Mouse (Mus musculus): ENCODE data around the gene Tex14. TPM values are rescaled to one million over a fixed set of nuclear protein-coding genes. Genes with fewer than 3 reads are reported as not detected.
"Not testable (repeated sequence)": the region's sequence is repeated elsewhere in the genome, so short reads cannot be mapped to it uniquely, and the experiment has no call there.

The Tex14 gene
- polyA plus RNA-seq, 1 experiment from 2014 or later = 0.60 TPM

- Histone ChIP-seq H3K9me3 (no peaks in the 10 kb centered on the region), H3K27me3 (peaks cover 15% of the 10 kb centered on the region), H3K4me2 (replicated peaks) (no peak overlapping the region), H3K4me1 (0 out of 2 replicates have a peak, but pooled peaks cover 3% of the 10 kb centered on the region), H3K4me3 (no peak overlapping the region), H3K27ac (replicated peaks) (no peak overlapping the region), H3K36me3 (no peaks in the 10 kb centered on the region), H3K9ac (replicated peaks) (no peak overlapping the region)
- ATAC-seq (ENCODE audit: low FRiP score, low read depth) = no peak
- 82% methylated on average over 9 of the region's 9 CpGs for WGBS
Measured at GRCm38 (mm10) chr11:87468706-87469315, 63.9 kb downstream of the Tex14 start.

GRCm38 (mm10) chr11:87470807-87471698 is 66.2 kb downstream of the Tex14 start:
- peak overlapping the region; percentile 30 for H3K4me3 ChIP-seq
- H3K4me1 ChIP-seq; H3K36me3 ChIP-seq; H3K9me3 ChIP-seq; H3K9ac ChIP-seq (replicated peaks): not testable (repeated sequence)
- WGBS = under 1% methylated on average over 26 of the region's 63 CpGs
- H3K4me2 ChIP-seq (replicated peaks) = peak overlapping the region; percentile 48
- H3K27ac ChIP-seq (replicated peaks) = peak overlapping the region; percentile 35; the same call in 1 of the 2 replicates
- peaks cover 11% of the 10 kb centered on the region for H3K27me3 ChIP-seq
- peak; percentile 99 for ATAC-seq (ENCODE audit: low FRiP score, low read depth)

GRCm38 (mm10) chr11:87471699-87471997 is 66.8 kb downstream of the Tex14 start:
- H3K4me3 ChIP-seq; H3K9ac ChIP-seq (replicated peaks); H3K9me3 ChIP-seq; H3K36me3 ChIP-seq; H3K27ac ChIP-seq (replicated peaks); H3K4me1 ChIP-seq; H3K4me2 ChIP-seq (replicated peaks): not testable (repeated sequence)
- ATAC-seq (ENCODE audit: low FRiP score, low read depth) = peak; percentile 42
- H3K27me3 ChIP-seq = peaks cover 11% of the 10 kb centered on the region
- 0% methylated on average over 1 of the region's 3 CpGs for WGBS

- H3K9ac ChIP-seq (replicated peaks); ATAC-seq (ENCODE audit: low FRiP score, low read depth); H3K4me1 ChIP-seq; H3K9me3 ChIP-seq; H3K36me3 ChIP-seq; H3K4me3 ChIP-seq; H3K4me2 ChIP-seq (replicated peaks); H3K27ac ChIP-seq (replicated peaks): not testable (repeated sequence)
- 33% methylated on average over 4 of the region's 4 CpGs for WGBS
- peaks cover 11% of the 10 kb centered on the region for H3K27me3 ChIP-seq
Measured at GRCm38 (mm10) chr11:87472058-87472457, 67.2 kb downstream of the Tex14 start.

GRCm38 (mm10) chr11:87479172-87479571 is 74.3 kb downstream of the Tex14 start:
- not testable (repeated sequence) for H3K4me1 ChIP-seq; H3K4me3 ChIP-seq; H3K27ac ChIP-seq (replicated peaks); H3K36me3 ChIP-seq; H3K4me2 ChIP-seq (replicated peaks); H3K27me3 ChIP-seq; ATAC-seq (ENCODE audit: low FRiP score, low read depth); H3K9ac ChIP-seq (replicated peaks); H3K9me3 ChIP-seq
- 62% methylated on average over 2 of the region's 2 CpGs for WGBS

GRCm38 (mm10) chr11:87483796-87484326 is 79.0 kb downstream of the Tex14 start:
- no peak overlapping the region for H3K27ac ChIP-seq (replicated peaks)
- H3K36me3 ChIP-seq = no peaks in the 10 kb centered on the region
- no peak for ATAC-seq (ENCODE audit: low FRiP score, low read depth)
- H3K4me3 ChIP-seq = no peak overlapping the region
- no peaks in the 10 kb centered on the region for H3K9me3 ChIP-seq
- H3K4me2 ChIP-seq (replicated peaks) = no peak overlapping the region
- H3K4me1 ChIP-seq = no peaks in the 10 kb centered on the region
- 76% methylated on average over 3 of the region's 3 CpGs for WGBS
- no peak overlapping the region for H3K9ac ChIP-seq (replicated peaks)
- H3K27me3 ChIP-seq = no peaks in the 10 kb centered on the region

- H3K36me3 ChIP-seq = no peaks in the 10 kb centered on the region
- no peak overlapping the region for H3K27ac ChIP-seq (replicated peaks)
- H3K4me3 ChIP-seq = no peak overlapping the region
- H3K4me2 ChIP-seq (replicated peaks) = no peak overlapping the region
- H3K9ac ChIP-seq (replicated peaks) = no peak overlapping the region
- no peaks in the 10 kb centered on the region for H3K9me3 ChIP-seq
- no peaks in the 10 kb centered on the region for H3K4me1 ChIP-seq
- H3K27me3 ChIP-seq = no peaks in the 10 kb centered on the region
- no peak for ATAC-seq (ENCODE audit: low FRiP score, low read depth)
- 90% methylated on average over 3 of the region's 3 CpGs for WGBS
Measured at GRCm38 (mm10) chr11:87488948-87489347, 84.1 kb downstream of the Tex14 start.

GRCm38 (mm10) chr11:87504690-87505214 is 99.9 kb downstream of the Tex14 start:
- ATAC-seq (ENCODE audit: low FRiP score, low read depth) = no peak
- no peaks in the 10 kb centered on the region for H3K9me3 ChIP-seq
- H3K36me3 ChIP-seq = no peaks in the 10 kb centered on the region
- WGBS = 52% methylated on average over 5 of the region's 5 CpGs
- H3K9ac ChIP-seq (replicated peaks) = no peak overlapping the region
- no peaks in the 10 kb centered on the region for H3K4me1 ChIP-seq
- H3K27me3 ChIP-seq = no peaks in the 10 kb centered on the region
- no peak overlapping the region for H3K4me3 ChIP-seq
- H3K27ac ChIP-seq (replicated peaks) = no peak overlapping the region
- no peak overlapping the region for H3K4me2 ChIP-seq (replicated peaks)

- ATAC-seq (ENCODE audit: low FRiP score, low read depth) = no peak
- no peak overlapping the region for H3K27ac ChIP-seq (replicated peaks)
- no peak overlapping the region for H3K4me3 ChIP-seq
- no peak overlapping the region for H3K4me2 ChIP-seq (replicated peaks)
- no peaks in the 10 kb centered on the region for H3K36me3 ChIP-seq
- H3K4me1 ChIP-seq = no peaks in the 10 kb centered on the region
- 76% methylated on average over 3 of the region's 3 CpGs for whole genome bisulfite sequencing
- no peaks in the 10 kb centered on the region for H3K9me3 ChIP-seq
- H3K27me3 ChIP-seq = no peaks in the 10 kb centered on the region
- H3K9ac ChIP-seq (replicated peaks) = no peak overlapping the region
Measured at GRCm38 (mm10) chr11:87506502-87506901, 101.6 kb downstream of the Tex14 start.

GRCm38 (mm10) chr11:87507043-87507442 is 102.2 kb downstream of the Tex14 start:
- no peak overlapping the region for H3K9ac ChIP-seq (replicated peaks)
- no peak for ATAC-seq (ENCODE audit: low FRiP score, low read depth)
- H3K36me3 ChIP-seq = no peaks in the 10 kb centered on the region
- no peak overlapping the region for H3K27ac ChIP-seq (replicated peaks)
- no peaks in the 10 kb centered on the region for H3K9me3 ChIP-seq
- no peak overlapping the region for H3K4me3 ChIP-seq
- H3K4me1 ChIP-seq = no peaks in the 10 kb centered on the region
- no peaks in the 10 kb centered on the region for H3K27me3 ChIP-seq
- H3K4me2 ChIP-seq (replicated peaks) = no peak overlapping the region

GRCm38 (mm10) chr11:87519260-87519659 is 114.4 kb downstream of the Tex14 start:
- H3K4me2 ChIP-seq (replicated peaks) = no peak overlapping the region
- peaks cover 3% of the 10 kb centered on the region for H3K4me1 ChIP-seq
- H3K27ac ChIP-seq (replicated peaks) = no peak overlapping the region
- no peaks in the 10 kb centered on the region for H3K27me3 ChIP-seq
- no peak overlapping the region for H3K9ac ChIP-seq (replicated peaks)
- H3K4me3 ChIP-seq = no peak overlapping the region
- no peak for ATAC-seq (ENCODE audit: low FRiP score, low read depth)
- no peaks in the 10 kb centered on the region for H3K36me3 ChIP-seq
- WGBS = 12% methylated on average over 2 of the region's 2 CpGs
- H3K9me3 ChIP-seq = no peaks in the 10 kb centered on the region

GRCm38 (mm10) chr11:87523466-87523865 is 118.6 kb downstream of the Tex14 start:
- Histone ChIP-seq H3K4me3 (no peak overlapping the region), H3K4me1 (peaks cover 9% of the 10 kb centered on the region), H3K27me3 (no peaks in the 10 kb centered on the region), H3K27ac (replicated peaks) (no peak overlapping the region), H3K4me2 (replicated peaks) (no peak overlapping the region), H3K9me3 (no peaks in the 10 kb centered on the region), H3K9ac (replicated peaks) (no peak overlapping the region), H3K36me3 (no peaks in the 10 kb centered on the region)
- 56% methylated on average over 5 of the region's 5 CpGs for WGBS
- ATAC-seq (ENCODE audit: low FRiP score, low read depth) = no peak
